ENCODE assay signal across 8 mouse cellular contexts in genomic region chr11:94630199-94631011, GRCm38 (mm10). TPM values are rescaled to one million over a fixed set of nuclear protein-coding genes. Genes with fewer than 3 reads are reported as not detected.
DNase-seq lines count a peak whose midpoint lies in the region; ATAC-seq lines count a peak whose summit lies in the region.

No protein-coding gene starts in this region.

- H3K9ac ChIP-seq in forebrain, embryonic 12.5 days, result peak overlapping the region; percentile 89
- peak overlapping the region; percentile 76 for H3K9ac ChIP-seq in limb, embryonic 11.5 days (ENCODE audit: low read length)
- peak overlapping the region; percentile 87 for H3K9ac ChIP-seq in stomach, embryonic 14.5 days (replicated peaks; ENCODE audit: low read depth, low read length)

- 0 out of 2 replicates have a peak overlapping the region, but pooled peaks have one; percentile 66 for H3K27ac ChIP-seq in forebrain, embryonic 12.5 days
- 0 out of 2 replicates have a peak overlapping the region, but pooled peaks have one; percentile 10 for H3K27ac ChIP-seq in limb, embryonic 11.5 days (replicated peaks; ENCODE audit: low read depth, low read length)
- H3K27ac ChIP-seq in midbrain, embryonic 10.5 days (replicated peaks), result peak overlapping the region; percentile 88
- peak overlapping the region; percentile 71 for H3K27ac ChIP-seq in stomach, embryonic 14.5 days (ENCODE audit: low read length)

- H3K4me2 ChIP-seq in forebrain, embryonic 12.5 days, result peak overlapping the region; percentile 86
- H3K4me2 ChIP-seq in limb, embryonic 11.5 days (ENCODE audit: low read depth, severe bottlenecking), result peak overlapping the region; percentile 91
- H3K4me2 ChIP-seq in stomach, embryonic 14.5 days (replicated peaks; ENCODE audit: low read depth, low read length), result peak overlapping the region; percentile 67

- peaks cover 40% of the 10 kb centered on the region for H3K36me3 ChIP-seq in forebrain, embryonic 12.5 days (replicated peaks)
- peaks cover 27% of the 10 kb centered on the region for H3K36me3 ChIP-seq in limb, embryonic 11.5 days (ENCODE audit: control insufficient read depth, insufficient read depth, low read length)
- H3K36me3 ChIP-seq in midbrain, embryonic 10.5 days, result peaks cover 43% of the 10 kb centered on the region
- H3K36me3 ChIP-seq in stomach, embryonic 14.5 days (ENCODE audit: control insufficient read depth, insufficient read depth, low read length), result peaks cover 34% of the 10 kb centered on the region

- intact Hi-C loops in heart, postnatal 25 days (cut with DNase I), result loop anchor here (5.0 kb wide), 2 partner anchors 83 to 87 kb away; partner anchors contain the start of gene Rsad1

- H3K27me3 ChIP-seq in forebrain, embryonic 12.5 days, result no peaks in the 10 kb centered on the region
- H3K27me3 ChIP-seq in limb, embryonic 11.5 days (ENCODE audit: control insufficient read depth, insufficient read depth, low read length), result no peaks in the 10 kb centered on the region
- H3K27me3 ChIP-seq in midbrain, embryonic 10.5 days (ENCODE audit: low read depth, poor library complexity, severe bottlenecking), result no peaks in the 10 kb centered on the region
- H3K27me3 ChIP-seq in stomach, embryonic 14.5 days (ENCODE audit: control insufficient read depth, insufficient read depth, low read length), result no peaks in the 10 kb centered on the region

- no peak for ATAC-seq in cerebellum, adult (ENCODE audit: insufficient number of reproducible peaks, low FRiP score, low TSS enrichment)
- ATAC-seq in forebrain, embryonic 12.5 days (ENCODE audit: low FRiP score), result peak; percentile 17; the same call in 1 of the 2 replicates
- peak; percentile 21; the same call in 1 of the 2 replicates for ATAC-seq in limb, embryonic 11.5 days (ENCODE audit: insufficient number of reproducible peaks, low FRiP score, low TSS enrichment, low read depth)
- ATAC-seq in stomach, embryonic 14.5 days (ENCODE audit: insufficient number of reproducible peaks, insufficient read depth, low FRiP score, low read depth), result peak; percentile 28; the same call in 1 of the 2 replicates

- 15% methylated on average over 26 of the region's 26 CpGs for WGBS in forebrain, embryonic 12.5 days
- WGBS in limb, embryonic 11.5 days, result 14% methylated on average over 26 of the region's 26 CpGs
- WGBS in midbrain, embryonic 10.5 days, result 17% methylated on average over 26 of the region's 26 CpGs
- 12% methylated on average over 26 of the region's 26 CpGs for WGBS in stomach, embryonic 14.5 days

- H3K4me1 ChIP-seq in forebrain, embryonic 12.5 days, result peaks cover 15% of the 10 kb centered on the region
- H3K4me1 ChIP-seq in limb, embryonic 11.5 days (ENCODE audit: control insufficient read depth, insufficient read depth, low read length), result peaks cover 7% of the 10 kb centered on the region; the same call in 1 of the 2 replicates
- peaks cover 16% of the 10 kb centered on the region for H3K4me1 ChIP-seq in midbrain, embryonic 10.5 days
- H3K4me1 ChIP-seq in stomach, embryonic 14.5 days (ENCODE audit: control insufficient read depth, insufficient read depth, low read length), result 0 out of 2 replicates have a peak, but pooled peaks cover 6% of the 10 kb centered on the region

- H3K4me3 ChIP-seq in forebrain, embryonic 12.5 days (replicated peaks), result peak overlapping the region; percentile 94
- H3K4me3 ChIP-seq in limb, embryonic 11.5 days (ENCODE audit: low read depth, low read length), result peak overlapping the region; percentile 87
- H3K4me3 ChIP-seq in midbrain, embryonic 10.5 days, result peak overlapping the region; percentile 94
- peak overlapping the region; percentile 97 for H3K4me3 ChIP-seq in stomach, embryonic 14.5 days (ENCODE audit: low read depth, low read length)

- peak; percentile 15 for DNase-seq in cerebellum, adult 11-12 months
- DNase-seq in brain, adult 2 months (ENCODE audit: low read depth, low spot score), result peak; percentile 22
- DNase-seq in heart, postnatal 25 days (ENCODE audit: low spot score), result peak; percentile 51
- DNase-seq in limb, embryonic 11.5 days (ENCODE audit: low spot score), result no peak
- peak; percentile 25 for DNase-seq in midbrain, embryonic 10.5 days (ENCODE audit: low spot score)

- no peaks in the 10 kb centered on the region for H3K9me3 ChIP-seq in forebrain, embryonic 12.5 days
- H3K9me3 ChIP-seq in limb, embryonic 11.5 days (ENCODE audit: control insufficient read depth, low read length), result no peaks in the 10 kb centered on the region
- H3K9me3 ChIP-seq in midbrain, embryonic 10.5 days (replicated peaks), result no peaks in the 10 kb centered on the region
- no peaks in the 10 kb centered on the region for H3K9me3 ChIP-seq in stomach, embryonic 14.5 days (ENCODE audit: control insufficient read depth, low read depth, low read length)

RNA-seq across cellular contexts. Expression of gene Lrrc59, which starts 0.8 kb away (rescaled TPM):
- 218 and 229 TPM in 2 replicates for polyA plus RNA-seq in forebrain, embryonic 12.5 days (2016; fragmentation: Nextera tagmentation; extraction: Ambion mirVana)
- total RNA-seq in heart, postnatal 25 days (2021), result 10 to 100 TPM; 32.1 to 33.4 TPM
- polyA plus RNA-seq in limb, embryonic 11.5 days (2014; fragmentation: Nextera tagmentation; extraction: Ambion mirVana), result 191 and 206 TPM in 2 replicates
- polyA plus RNA-seq in midbrain, embryonic 10.5 days (2016; fragmentation: Nextera tagmentation; extraction: Ambion mirVana), result 265 and 286 TPM in 2 replicates
- polyA plus RNA-seq in stomach, embryonic 14.5 days (2014; fragmentation: Nextera tagmentation; extraction: Ambion mirVana), result 147 and 157 TPM in 2 replicates

RNA-seq across cellular contexts. Expression of gene Mrpl27, which starts 23.2 kb away (rescaled TPM):
- polyA plus RNA-seq in forebrain, embryonic 12.5 days (2016; fragmentation: Nextera tagmentation; extraction: Ambion mirVana), result 125 and 136 TPM in 2 replicates
- total RNA-seq in heart, postnatal 25 days (2021), result 10 to 100 TPM; 61.7 to 63.8 TPM
- 133 and 141 TPM in 2 replicates for polyA plus RNA-seq in limb, embryonic 11.5 days (2014; fragmentation: Nextera tagmentation; extraction: Ambion mirVana)
- 143 and 145 TPM in 2 replicates for polyA plus RNA-seq in midbrain, embryonic 10.5 days (2016; fragmentation: Nextera tagmentation; extraction: Ambion mirVana)
- 148 and 149 TPM in 2 replicates for polyA plus RNA-seq in stomach, embryonic 14.5 days (2014; fragmentation: Nextera tagmentation; extraction: Ambion mirVana)

RNA-seq across cellular contexts. Expression of gene Eme1, which starts 23.4 kb away (rescaled TPM):
- polyA plus RNA-seq in forebrain, embryonic 12.5 days (2016; fragmentation: Nextera tagmentation; extraction: Ambion mirVana), result 40.5 and 43.6 TPM in 2 replicates
- under 1 TPM; 0.13 to 0.17 TPM for total RNA-seq in heart, postnatal 25 days (2021)
- 52.6 and 55.9 TPM in 2 replicates for polyA plus RNA-seq in limb, embryonic 11.5 days (2014; fragmentation: Nextera tagmentation; extraction: Ambion mirVana)
- polyA plus RNA-seq in midbrain, embryonic 10.5 days (2016; fragmentation: Nextera tagmentation; extraction: Ambion mirVana), result 61.7 and 64.1 TPM in 2 replicates
- polyA plus RNA-seq in stomach, embryonic 14.5 days (2014; fragmentation: Nextera tagmentation; extraction: Ambion mirVana), result 20.7 and 20.9 TPM in 2 replicates

RNA-seq across cellular contexts. Expression of gene Acsf2, which starts 28.7 kb away (rescaled TPM):
- polyA plus RNA-seq in forebrain, embryonic 12.5 days (2016; fragmentation: Nextera tagmentation; extraction: Ambion mirVana), result 3.5 and 4.0 TPM in 2 replicates
- 10 to 100 TPM; 16.2 to 18.3 TPM for total RNA-seq in heart, postnatal 25 days (2021)
- 8.6 and 10.6 TPM in 2 replicates for polyA plus RNA-seq in limb, embryonic 11.5 days (2014; fragmentation: Nextera tagmentation; extraction: Ambion mirVana)
- polyA plus RNA-seq in midbrain, embryonic 10.5 days (2016; fragmentation: Nextera tagmentation; extraction: Ambion mirVana), result 3.0 and 3.5 TPM in 2 replicates
- 7.1 and 9.3 TPM in 2 replicates for polyA plus RNA-seq in stomach, embryonic 14.5 days (2014; fragmentation: Nextera tagmentation; extraction: Ambion mirVana)

RNA-seq across cellular contexts. Expression of gene Xylt2, which starts 46.9 kb away (rescaled TPM):
- polyA plus RNA-seq in forebrain, embryonic 12.5 days (2016; fragmentation: Nextera tagmentation; extraction: Ambion mirVana), result 13.6 and 17.4 TPM in 2 replicates
- total RNA-seq in heart, postnatal 25 days (2021), result 1 to 10 TPM; 9.6 to 9.7 TPM
- polyA plus RNA-seq in limb, embryonic 11.5 days (2014; fragmentation: Nextera tagmentation; extraction: Ambion mirVana), result 16.2 and 16.7 TPM in 2 replicates
- 13.8 and 14.4 TPM in 2 replicates for polyA plus RNA-seq in midbrain, embryonic 10.5 days (2016; fragmentation: Nextera tagmentation; extraction: Ambion mirVana)
- 20.5 and 22.9 TPM in 2 replicates for polyA plus RNA-seq in stomach, embryonic 14.5 days (2014; fragmentation: Nextera tagmentation; extraction: Ambion mirVana)

Comparison
In these comparisons a context has a peak if more than half of its experiments do, and no peak if none do; other contexts are left out.
1. H3K27ac ChIP-seq: peak in every context shown above with its lines; median percentile 88 in midbrain, embryonic 10.5 days; 71 in stomach, embryonic 14.5 days; 66 in forebrain, embryonic 12.5 days; 10 in limb, embryonic 11.5 days.